Mouse (Mus musculus) natural killer cell, adult 2 months (primary cell): ENCODE measurements at regions not wholly inside any gene's neighbourhood (a gene's known extent, or its start where the extent isn't known, plus 50 kb on each side); places are given as distances from the start of the nearest gene placed in this dataset.
"Not testable (repeated sequence)": the region's sequence is repeated elsewhere in the genome, so short reads cannot be mapped to it uniquely, and the experiment has no call there.

Source experiments
- DNase-seq, 2 experiments: peaks; one replicate each; pipeline ENCODE4 v3.0.0; 2022; ENCODE audit warnings: low spot score in 2 of 2

DNA sequence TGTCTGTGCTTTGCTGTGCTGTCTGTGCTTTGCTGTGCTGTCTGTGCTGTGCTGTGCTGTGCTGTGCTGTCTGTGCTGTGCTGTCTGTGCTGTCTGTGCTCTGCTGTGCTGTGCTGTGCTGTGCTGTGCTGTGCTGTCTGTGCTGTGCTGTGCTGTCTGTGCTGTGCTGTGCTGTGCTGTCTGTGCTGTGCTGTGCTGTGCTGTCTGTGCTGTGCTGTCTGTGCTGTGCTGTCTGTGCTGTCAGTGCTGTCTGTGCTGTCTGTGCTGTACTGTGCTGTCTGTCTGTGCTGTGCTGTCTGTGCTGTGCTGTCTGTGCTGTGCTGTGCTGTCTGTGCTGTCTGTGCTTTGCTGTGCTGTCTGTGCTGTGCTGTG lies 196.5 kb downstream of the Tcp10c start:
- not testable (repeated sequence) for DNase-seq

- DNase-seq, result not testable (repeated sequence)
Measured at GRCm38 (mm10) chr17:13551693-13552404, 197.5 kb downstream of the Tcp10c start.

DNA sequence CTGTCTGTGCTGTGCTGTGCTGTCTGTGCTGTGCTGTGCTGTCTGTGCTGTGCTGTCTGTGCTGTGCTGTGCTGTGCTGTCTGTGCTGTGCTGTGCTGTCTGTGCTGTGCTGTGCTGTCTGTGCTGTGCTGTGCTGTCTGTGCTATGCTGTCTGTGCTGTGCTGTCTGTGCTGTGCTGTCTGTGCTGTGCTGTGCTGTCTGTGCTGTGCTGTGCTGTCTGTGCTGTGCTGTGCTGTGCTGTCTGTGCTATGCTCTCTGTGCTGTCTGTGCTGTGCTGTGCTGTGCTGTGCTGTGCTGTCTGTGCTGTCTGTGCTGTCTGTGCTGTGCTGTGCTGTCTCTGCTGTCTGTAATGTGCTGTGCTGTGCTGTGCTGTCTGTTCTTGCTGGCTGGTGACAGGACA lies 198.5 kb downstream of the Tcp10c start:
- DNase-seq, result not testable (repeated sequence)

- DNase-seq, result not testable (repeated sequence)
Measured at GRCm38 (mm10) chr17:13555311-13556059, 201.1 kb downstream of the Tcp10c start.

DNA sequence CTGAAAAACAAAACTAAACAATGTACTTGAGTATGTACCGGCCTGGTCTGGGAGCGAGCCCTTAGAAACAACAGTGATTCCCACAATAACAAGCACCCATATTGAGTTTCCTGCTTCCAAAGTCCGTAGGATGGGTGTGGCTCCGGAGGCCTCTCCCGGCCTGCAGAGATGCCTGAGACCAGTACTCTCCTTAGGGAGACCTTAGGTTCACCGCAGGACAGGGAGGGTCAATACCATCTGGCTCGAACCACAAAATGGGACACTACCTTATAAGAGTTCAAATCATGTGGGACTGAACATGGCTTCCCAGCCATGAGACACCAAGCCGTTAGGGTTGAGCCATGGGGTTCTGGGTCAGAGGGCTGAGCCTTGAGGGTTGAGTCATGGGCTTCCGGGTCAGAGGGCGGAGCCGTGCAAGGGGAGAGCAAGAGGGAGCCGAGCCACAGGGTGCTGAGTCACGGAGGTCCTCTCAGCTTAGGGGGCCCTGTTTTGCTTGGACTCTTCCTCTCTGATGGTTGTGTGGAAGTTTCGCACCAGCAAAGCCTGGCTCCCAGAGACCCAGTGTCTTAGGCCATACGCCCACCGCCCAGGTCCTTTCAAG lies 201.8 kb downstream of the Tcp10c start:
- DNase-seq, result not testable (repeated sequence)

DNA sequence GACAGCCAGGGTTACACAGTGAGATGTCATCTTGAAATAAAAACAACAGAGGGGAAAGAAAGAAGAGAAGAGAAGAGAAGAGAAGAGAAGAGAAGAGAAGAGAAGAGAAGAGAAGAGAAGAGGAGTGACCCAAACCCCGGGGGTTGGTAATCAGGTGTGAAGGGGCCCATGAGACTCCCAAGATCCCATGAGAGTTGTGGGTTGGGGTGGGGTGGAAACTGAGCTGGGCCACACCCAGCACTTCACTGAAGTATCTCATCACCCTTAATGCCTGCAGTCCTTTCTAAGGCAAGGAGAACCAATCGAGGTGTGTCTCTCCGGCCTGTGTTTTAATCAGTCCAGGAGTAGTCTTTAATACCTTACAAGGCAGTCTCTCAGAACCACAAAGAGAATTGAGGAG lies 201.5 kb upstream of the Afdn start:
- DNase-seq, result no peak

- no peak for DNase-seq
Measured at GRCm38 (mm10) chr17:13561342-13561741, 199.0 kb upstream of the Afdn start.

DNA sequence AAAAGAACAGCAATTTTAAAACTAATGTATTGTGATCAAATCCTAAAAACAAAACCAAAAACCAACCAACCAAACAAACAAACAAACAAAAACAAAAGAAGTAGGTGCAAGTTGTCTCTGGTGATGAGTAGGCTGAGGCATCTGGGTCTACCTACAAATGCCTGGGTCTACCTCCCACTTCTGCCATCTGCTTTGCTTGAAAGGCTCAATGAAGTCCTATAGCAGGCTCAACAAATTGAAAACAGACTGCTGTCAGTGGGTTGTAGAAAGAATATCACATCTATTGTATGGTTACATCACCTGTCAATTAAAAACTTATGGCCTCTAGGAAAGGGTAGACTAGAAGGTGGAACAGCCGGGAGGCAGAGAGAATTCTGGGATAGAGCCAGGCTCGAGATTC lies 197.4 kb upstream of the Afdn start:
- no peak for DNase-seq

DNA sequence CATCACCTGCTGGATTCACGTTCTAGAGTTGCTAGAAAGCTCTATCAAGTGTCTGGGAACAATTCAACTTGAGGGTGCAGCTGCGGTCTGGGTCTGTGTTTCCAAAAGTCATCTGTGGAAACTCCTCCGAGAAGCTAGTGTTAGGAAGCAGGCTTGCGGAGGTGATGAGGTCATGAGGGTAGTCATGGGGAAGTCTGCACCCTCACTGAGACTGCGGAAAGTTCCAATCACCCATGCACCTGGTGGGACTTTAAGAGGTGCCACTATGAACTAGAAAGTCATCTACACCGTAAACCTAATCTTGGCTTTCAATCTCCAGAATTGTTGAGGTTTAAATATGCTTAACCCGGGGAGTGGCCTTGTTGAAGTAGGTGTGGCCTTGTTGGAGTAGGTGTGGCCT lies 195.5 kb upstream of the Afdn start:
- DNase-seq, result no peak

DNA sequence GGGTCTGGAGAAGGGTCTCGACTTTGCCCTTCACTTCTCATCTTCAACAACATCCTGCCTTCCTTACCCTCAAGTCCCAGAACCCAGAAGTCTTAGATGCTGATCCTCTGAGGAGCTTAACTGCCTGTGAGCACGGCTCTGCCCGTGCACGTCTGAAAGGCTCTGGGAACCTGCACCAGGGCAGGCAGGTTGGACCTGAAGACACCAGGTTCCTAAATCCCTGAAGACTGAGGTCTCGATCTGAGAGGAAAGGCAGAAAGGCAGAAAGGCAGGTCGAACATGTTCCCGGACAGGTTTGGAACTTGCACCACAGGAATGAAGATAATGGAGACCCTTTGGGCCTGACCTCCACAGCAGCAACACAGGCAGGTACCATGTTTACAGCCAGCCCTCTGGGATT lies 193.7 kb upstream of the Afdn start:
- no peak for DNase-seq

GRCm38 (mm10) chr17:13567183-13567582 lies 193.2 kb upstream of the Afdn start:
- no peak for DNase-seq

- DNase-seq, result no peak
Measured at GRCm38 (mm10) chr17:13570796-13571195, 189.5 kb upstream of the Afdn start.

- DNase-seq, result no peak
Measured at GRCm38 (mm10) chr17:13572204-13572833, 188.0 kb upstream of the Afdn start.

- no peak for DNase-seq
Measured at GRCm38 (mm10) chr17:13573036-13573435, 187.3 kb upstream of the Afdn start.

GRCm38 (mm10) chr17:13574122-13574521 lies 186.2 kb upstream of the Afdn start:
- no peak for DNase-seq

- no peak for DNase-seq
Measured at GRCm38 (mm10) chr17:13574682-13575444, 185.5 kb upstream of the Afdn start.

- DNase-seq, result no peak
Measured at GRCm38 (mm10) chr17:13577798-13578197, 182.5 kb upstream of the Afdn start.

DNA sequence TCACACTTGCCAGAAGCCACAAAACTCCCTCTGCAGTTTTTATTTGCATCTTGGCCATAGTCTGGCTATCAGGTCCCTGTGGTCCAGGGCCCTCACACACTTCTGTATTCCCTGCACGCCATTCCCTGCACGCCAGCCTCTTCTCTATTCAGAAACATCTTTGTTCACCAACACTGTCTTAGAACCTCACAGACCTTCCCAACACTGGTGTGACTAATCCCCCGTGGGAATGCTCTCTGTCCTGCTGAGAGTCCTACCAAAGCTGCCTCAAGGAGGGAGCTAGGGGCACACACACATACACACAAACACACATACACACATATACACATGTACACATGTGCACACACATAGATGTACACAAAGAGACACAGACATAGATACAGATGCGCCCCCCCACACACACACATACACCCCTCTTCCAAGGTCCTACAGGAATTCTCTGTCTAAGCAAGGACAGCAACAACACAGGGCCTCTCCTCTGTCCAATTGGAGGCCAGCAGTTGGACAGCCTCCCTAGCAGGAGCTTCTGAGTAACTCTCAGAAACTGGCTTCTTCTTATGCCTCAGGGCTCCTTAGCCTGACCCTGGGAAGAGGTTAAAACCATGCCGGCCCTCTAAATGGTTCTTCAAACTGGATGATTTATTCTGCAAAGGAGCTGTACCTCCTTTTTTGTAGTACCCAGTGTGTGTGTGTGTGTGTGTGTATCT lies 179.0 kb upstream of the Afdn start:
- no peak for DNase-seq

- no peak for DNase-seq
Measured at GRCm38 (mm10) chr17:13581995-13582588, 178.2 kb upstream of the Afdn start.

DNA sequence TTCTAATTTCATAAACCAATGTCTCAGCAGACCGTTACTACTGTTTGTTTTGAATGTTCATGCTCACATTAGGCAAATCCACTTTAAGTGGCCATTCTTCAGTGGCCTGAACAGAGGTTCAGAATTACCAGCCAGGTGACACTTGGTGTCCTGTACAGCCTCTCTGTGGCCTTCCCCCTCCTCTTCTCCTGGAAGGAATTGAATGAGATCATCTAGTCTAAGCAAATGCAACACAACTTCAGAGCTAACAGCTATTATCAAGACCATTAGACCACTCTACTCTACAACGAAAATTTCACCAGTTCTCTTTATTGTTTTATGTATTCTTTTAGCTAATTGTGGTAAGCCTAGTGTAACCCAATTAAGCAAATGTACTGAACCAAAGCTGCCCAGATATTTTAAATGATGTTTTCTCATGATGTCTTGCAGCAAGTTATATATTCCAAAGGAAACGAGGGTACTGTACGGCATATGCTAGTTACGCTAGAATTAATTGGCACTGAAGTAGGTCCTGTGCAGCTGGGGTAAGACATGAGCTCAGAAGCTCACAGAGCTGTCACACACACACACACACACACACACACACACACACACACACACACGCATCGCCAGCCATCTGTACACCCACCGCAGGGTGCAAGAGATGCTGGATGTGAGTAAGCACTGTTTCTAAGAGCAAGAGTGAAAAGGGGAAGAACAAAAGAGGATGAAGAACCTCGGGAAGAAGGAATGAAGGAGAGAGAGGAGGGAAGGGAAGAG lies 176.7 kb upstream of the Afdn start:
- no peak for DNase-seq
